Mouse (Mus musculus): ENCODE measurements at regions not wholly inside any gene's neighbourhood (a gene's known extent, or its start where the extent isn't known, plus 50 kb on each side); places are given as distances from the start of the nearest gene placed in this dataset.

GRCm38 (mm10) chr10:21711866-21712265 is 118.9 kb downstream of the 1700020N01Rik start:
- no peak overlapping the region for H3K9ac ChIP-seq (ENCODE audit: low read depth, low read length)
- WGBS = 77% methylated on average over 7 of the region's 7 CpGs
- no peaks in the 10 kb centered on the region; the same call in 1 of the 2 replicates for H3K9me3 ChIP-seq (ENCODE audit: control insufficient read depth, low read length)
- no peaks in the 10 kb centered on the region for H3K27me3 ChIP-seq (ENCODE audit: control insufficient read depth, insufficient read depth, low read length)
- H3K4me3 ChIP-seq (ENCODE audit: low read length) = no peak overlapping the region
- no peaks in the 10 kb centered on the region for H3K36me3 ChIP-seq (ENCODE audit: control insufficient read depth, insufficient read depth, low read length)
- no peaks in the 10 kb centered on the region for H3K4me1 ChIP-seq (ENCODE audit: control insufficient read depth, insufficient read depth, low read length)
- no peak overlapping the region for H3K27ac ChIP-seq (ENCODE audit: low read depth, low read length)
- no peak overlapping the region for H3K4me2 ChIP-seq (replicated peaks; ENCODE audit: low read depth, low read length)
- no peak for ATAC-seq (ENCODE audit: low FRiP score, low TSS enrichment)

GRCm38 (mm10) chr10:21712828-21713227 is 119.9 kb downstream of the 1700020N01Rik start:
- Histone ChIP-seq H3K9me3 (ENCODE audit: control insufficient read depth, low read length) (no peaks in the 10 kb centered on the region; the same call in 1 of the 2 replicates), H3K4me3 (ENCODE audit: low read length) (no peak overlapping the region), H3K4me1 (ENCODE audit: control insufficient read depth, insufficient read depth, low read length) (no peaks in the 10 kb centered on the region), H3K27me3 (ENCODE audit: control insufficient read depth, insufficient read depth, low read length) (no peaks in the 10 kb centered on the region), H3K9ac (ENCODE audit: low read depth, low read length) (no peak overlapping the region), H3K27ac (ENCODE audit: low read depth, low read length) (no peak overlapping the region), H3K36me3 (ENCODE audit: control insufficient read depth, insufficient read depth, low read length) (no peaks in the 10 kb centered on the region), H3K4me2 (replicated peaks; ENCODE audit: low read depth, low read length) (no peak overlapping the region)
- WGBS = 71% methylated on average over 3 of the region's 3 CpGs
- ATAC-seq (ENCODE audit: low FRiP score, low TSS enrichment) = no peak

DNA sequence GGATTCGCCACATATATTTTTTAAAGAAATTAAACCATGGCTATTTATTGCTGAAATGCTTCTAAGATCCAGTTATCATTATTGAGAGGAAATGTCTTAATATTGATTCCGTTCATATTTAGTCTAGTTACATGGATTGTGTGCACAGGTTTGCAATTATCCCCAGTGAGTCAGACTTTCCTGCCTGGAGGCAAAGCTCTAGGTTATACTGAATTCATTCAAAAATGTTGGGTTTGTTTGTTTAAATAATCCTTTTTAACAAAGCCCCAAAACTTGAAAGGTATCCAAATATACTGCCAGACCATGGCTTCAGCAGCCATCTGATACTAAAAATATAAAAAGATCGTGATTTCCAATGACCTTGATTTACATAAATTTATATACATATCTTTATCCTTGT is 122.5 kb downstream of the 1700020N01Rik start:
- no peak for ATAC-seq (ENCODE audit: low FRiP score, low TSS enrichment)
- Histone ChIP-seq H3K4me3 (ENCODE audit: low read length) (no peak overlapping the region), H3K4me1 (ENCODE audit: control insufficient read depth, insufficient read depth, low read length) (no peaks in the 10 kb centered on the region), H3K27ac (ENCODE audit: low read depth, low read length) (no peak overlapping the region), H3K9me3 (ENCODE audit: control insufficient read depth, low read length) (no peaks in the 10 kb centered on the region), H3K9ac (ENCODE audit: low read depth, low read length) (no peak overlapping the region), H3K4me2 (replicated peaks; ENCODE audit: low read depth, low read length) (no peak overlapping the region), H3K27me3 (ENCODE audit: control insufficient read depth, insufficient read depth, low read length) (no peaks in the 10 kb centered on the region), H3K36me3 (ENCODE audit: control insufficient read depth, insufficient read depth, low read length) (no peaks in the 10 kb centered on the region)
- WGBS = 94% methylated on average over 3 of the region's 3 CpGs

DNA sequence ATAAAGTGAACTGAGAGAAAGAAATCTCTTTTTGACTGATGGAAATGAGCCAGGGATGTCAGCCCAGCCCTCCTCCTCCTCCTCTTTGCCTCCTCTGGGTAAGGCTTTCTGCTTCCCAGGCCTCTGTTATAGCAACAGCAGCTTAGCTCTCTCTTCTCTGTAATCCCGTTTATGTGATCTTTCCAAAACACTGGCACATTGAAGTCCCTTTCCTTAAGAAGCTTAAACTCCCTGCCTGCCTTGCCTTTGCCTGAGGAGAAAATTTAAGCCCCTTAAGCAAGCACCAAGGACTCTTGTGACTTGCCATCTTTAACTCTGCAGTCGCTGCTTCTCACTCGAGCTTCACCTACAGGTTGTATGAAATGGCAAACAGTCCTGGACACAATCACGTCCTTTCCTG is 125.2 kb downstream of the 1700020N01Rik start:
- no peak for ATAC-seq (ENCODE audit: low FRiP score, low TSS enrichment)
- no peaks in the 10 kb centered on the region for H3K4me1 ChIP-seq (ENCODE audit: control insufficient read depth, insufficient read depth, low read length)
- no peaks in the 10 kb centered on the region for H3K9me3 ChIP-seq (ENCODE audit: control insufficient read depth, low read length)
- H3K27ac ChIP-seq (ENCODE audit: low read depth, low read length) = no peak overlapping the region
- no peaks in the 10 kb centered on the region for H3K36me3 ChIP-seq (ENCODE audit: control insufficient read depth, insufficient read depth, low read length)
- WGBS = 74% methylated on average over 4 of the region's 4 CpGs
- no peak overlapping the region for H3K4me3 ChIP-seq (ENCODE audit: low read length)
- no peaks in the 10 kb centered on the region for H3K27me3 ChIP-seq (ENCODE audit: control insufficient read depth, insufficient read depth, low read length)
- no peak overlapping the region for H3K4me2 ChIP-seq (replicated peaks; ENCODE audit: low read depth, low read length)
- H3K9ac ChIP-seq (ENCODE audit: low read depth, low read length) = no peak overlapping the region

DNA sequence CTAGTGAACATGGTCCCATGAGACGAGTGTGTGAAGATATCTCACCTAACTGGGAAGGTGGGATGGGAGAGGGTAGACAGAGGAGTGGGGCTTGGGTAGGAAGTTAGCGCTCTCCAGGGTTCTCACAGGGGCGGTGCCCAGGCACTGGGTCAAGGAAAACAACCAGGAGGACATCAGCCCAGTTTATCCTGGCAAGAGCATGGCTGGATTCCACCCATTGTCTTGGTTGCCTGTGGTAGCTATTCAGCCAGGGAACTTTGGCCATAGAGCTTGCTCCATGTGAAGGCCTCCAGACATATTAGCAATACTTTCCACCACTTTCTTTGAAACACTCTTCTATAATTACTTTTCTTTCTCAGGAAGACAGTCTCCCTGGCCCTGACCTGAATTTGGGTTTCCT is 131.4 kb downstream of the 1700020N01Rik start:
- Histone ChIP-seq H3K4me1 (ENCODE audit: control insufficient read depth, insufficient read depth, low read length) (no peaks in the 10 kb centered on the region), H3K9me3 (ENCODE audit: control insufficient read depth, low read length) (no peaks in the 10 kb centered on the region), H3K4me2 (replicated peaks; ENCODE audit: low read depth, low read length) (no peak overlapping the region), H3K4me3 (ENCODE audit: low read length) (no peak overlapping the region), H3K9ac (ENCODE audit: low read depth, low read length) (no peak overlapping the region), H3K27me3 (ENCODE audit: control insufficient read depth, insufficient read depth, low read length) (no peaks in the 10 kb centered on the region), H3K27ac (ENCODE audit: low read depth, low read length) (no peak overlapping the region), H3K36me3 (ENCODE audit: control insufficient read depth, insufficient read depth, low read length) (no peaks in the 10 kb centered on the region)
- ATAC-seq (ENCODE audit: low FRiP score, low TSS enrichment) = no peak
- WGBS = 90% methylated on average over 3 of the region's 3 CpGs

- H3K27ac ChIP-seq (ENCODE audit: low read depth, low read length) = no peak overlapping the region
- H3K4me3 ChIP-seq (ENCODE audit: low read length) = no peak overlapping the region
- H3K27me3 ChIP-seq (ENCODE audit: control insufficient read depth, insufficient read depth, low read length) = no peaks in the 10 kb centered on the region
- H3K4me1 ChIP-seq (ENCODE audit: control insufficient read depth, insufficient read depth, low read length) = no peaks in the 10 kb centered on the region
- no peaks in the 10 kb centered on the region for H3K9me3 ChIP-seq (ENCODE audit: control insufficient read depth, low read length)
- ATAC-seq (ENCODE audit: low FRiP score, low TSS enrichment) = no peak
- no peak overlapping the region for H3K9ac ChIP-seq (ENCODE audit: low read depth, low read length)
- H3K36me3 ChIP-seq (ENCODE audit: control insufficient read depth, insufficient read depth, low read length) = no peaks in the 10 kb centered on the region
- no peak overlapping the region for H3K4me2 ChIP-seq (replicated peaks; ENCODE audit: low read depth, low read length)
- 88% methylated on average over 3 of the region's 3 CpGs for WGBS
Measured at GRCm38 (mm10) chr10:21724999-21725398, 132.1 kb downstream of the 1700020N01Rik start.

DNA sequence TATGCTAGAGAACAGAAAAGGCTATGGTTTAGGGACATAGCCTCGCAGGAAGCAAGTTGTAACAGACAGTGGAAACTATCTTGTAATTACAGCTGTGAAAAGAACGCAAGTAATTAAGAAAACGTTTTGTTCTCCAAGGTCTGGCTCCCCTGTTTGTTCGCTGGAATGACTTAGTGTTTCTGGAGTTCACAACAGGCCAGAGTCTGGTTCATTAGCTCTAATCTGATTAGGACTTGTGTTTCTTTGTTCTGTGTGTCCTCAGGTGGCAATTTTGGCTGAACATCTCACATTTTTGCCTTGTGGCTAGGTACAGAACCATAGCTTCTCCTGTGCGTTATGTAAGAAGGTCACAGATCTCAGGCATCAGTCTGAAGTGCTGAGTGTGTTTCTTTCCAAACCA is 141.7 kb upstream of the Sgk1 start:
- no peaks in the 10 kb centered on the region for H3K9me3 ChIP-seq (ENCODE audit: control insufficient read depth, low read length)
- H3K9ac ChIP-seq (ENCODE audit: low read depth, low read length) = no peak overlapping the region
- H3K36me3 ChIP-seq (ENCODE audit: control insufficient read depth, insufficient read depth, low read length) = no peaks in the 10 kb centered on the region
- WGBS = 37% methylated on average over 5 of the region's 5 CpGs
- no peak overlapping the region for H3K4me2 ChIP-seq (replicated peaks; ENCODE audit: low read depth, low read length)
- no peak overlapping the region for H3K4me3 ChIP-seq (ENCODE audit: low read length)
- H3K27ac ChIP-seq (ENCODE audit: low read depth, low read length) = no peak overlapping the region
- ATAC-seq (ENCODE audit: low FRiP score, low TSS enrichment) = no peak
- no peaks in the 10 kb centered on the region for H3K27me3 ChIP-seq (ENCODE audit: control insufficient read depth, insufficient read depth, low read length)
- no peaks in the 10 kb centered on the region for H3K4me1 ChIP-seq (ENCODE audit: control insufficient read depth, insufficient read depth, low read length)

GRCm38 (mm10) chr10:21741575-21741974 is 140.4 kb upstream of the Sgk1 start:
- Histone ChIP-seq H3K4me1 (ENCODE audit: control insufficient read depth, insufficient read depth, low read length) (no peaks in the 10 kb centered on the region), H3K4me2 (replicated peaks; ENCODE audit: low read depth, low read length) (no peak overlapping the region), H3K27ac (ENCODE audit: low read depth, low read length) (no peak overlapping the region)

DNA sequence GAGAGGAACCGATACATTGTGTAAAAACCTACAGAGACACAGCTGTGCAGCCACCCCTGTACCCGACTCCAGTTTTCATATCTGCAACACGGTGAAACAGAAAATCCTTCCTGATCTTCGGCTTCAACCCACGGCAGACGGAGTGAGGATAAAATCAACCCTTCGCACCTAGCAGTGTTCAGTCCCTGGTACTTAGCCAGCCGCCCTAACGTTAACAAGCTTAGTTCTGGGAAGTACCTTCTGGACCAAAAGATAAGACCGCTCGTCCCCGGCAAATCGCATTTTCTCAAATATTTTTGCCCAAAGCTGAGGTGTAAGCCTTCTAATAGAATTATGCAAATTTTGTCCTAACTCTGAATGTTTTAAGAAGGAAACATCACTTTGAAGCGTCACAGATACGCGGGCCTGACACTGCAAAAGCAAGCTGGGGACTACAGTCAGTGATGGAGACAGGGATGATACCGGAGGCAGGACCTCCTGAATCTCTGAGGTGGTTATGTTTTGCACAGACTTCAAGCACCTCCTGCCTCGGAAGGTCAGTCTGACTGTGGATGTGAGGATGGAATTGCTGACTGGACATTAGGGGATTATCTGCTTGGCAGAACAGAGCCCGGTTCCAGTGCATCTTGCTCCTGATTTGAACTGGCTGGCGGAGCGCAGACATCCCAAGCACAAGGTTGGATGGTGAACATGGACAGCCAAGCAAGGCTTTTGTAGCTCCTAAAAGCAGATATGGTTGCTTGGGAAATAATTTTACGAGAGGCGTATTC is 139.8 kb upstream of the Sgk1 start:
- Histone ChIP-seq H3K9me3 (ENCODE audit: control insufficient read depth, low read length) (no peaks in the 10 kb centered on the region), H3K4me1 (ENCODE audit: control insufficient read depth, insufficient read depth, low read length) (no peaks in the 10 kb centered on the region), H3K27ac (ENCODE audit: low read depth, low read length) (no peak overlapping the region), H3K4me2 (replicated peaks; ENCODE audit: low read depth, low read length) (no peak overlapping the region), H3K36me3 (ENCODE audit: control insufficient read depth, insufficient read depth, low read length) (no peaks in the 10 kb centered on the region), H3K9ac (ENCODE audit: low read depth, low read length) (no peak overlapping the region), H3K27me3 (ENCODE audit: control insufficient read depth, insufficient read depth, low read length) (no peaks in the 10 kb centered on the region), H3K4me3 (ENCODE audit: low read length) (no peak overlapping the region)
- WGBS = 86% methylated on average over 23 of the region's 23 CpGs
- no peak for ATAC-seq (ENCODE audit: low FRiP score, low TSS enrichment)

More at GRCm38 (mm10) chr10:21741575-21741974, 140.4 kb upstream of the Sgk1 start:
- 44% methylated on average over 8 of the region's 8 CpGs for WGBS
- H3K36me3 ChIP-seq (ENCODE audit: control insufficient read depth, insufficient read depth, low read length) = no peaks in the 10 kb centered on the region
- no peaks in the 10 kb centered on the region for H3K27me3 ChIP-seq (ENCODE audit: control insufficient read depth, insufficient read depth, low read length)
- H3K4me3 ChIP-seq (ENCODE audit: low read length) = no peak overlapping the region
- no peak overlapping the region for H3K9ac ChIP-seq (ENCODE audit: low read depth, low read length)
- no peaks in the 10 kb centered on the region for H3K9me3 ChIP-seq (ENCODE audit: control insufficient read depth, low read length)
- ATAC-seq (ENCODE audit: low FRiP score, low TSS enrichment) = no peak
